Mouse (Mus musculus) midbrain, embryonic 12.5 days (tissue): ENCODE results near the gene Rufy3. TPM values are rescaled to one million over a fixed set of nuclear protein-coding genes. Genes with fewer than 3 reads are reported as not detected.

Experiments used
- ATAC-seq: fragments of 200-750 bp; cut with Nextera tagmentation; 2 replicates; pipeline ENCODE4 v1.8.0; 2017; ENCODE audit warnings: low read depth, moderate TSS enrichment, moderate library complexity; ENCODE audit not compliant: low FRiP score
- H3K27ac ChIP-seq: fragments of 300-500 bp; sonication (generic); replicated peaks from 2 replicates; pipeline ENCODE4 v1.5.1; 2016; ENCODE audit warnings: mild to moderate bottlenecking
- H3K27me3 ChIP-seq: fragments of 300-500 bp; sonication (generic); 2 replicates; pipeline ENCODE4 v1.6.1; 2016; ENCODE audit warnings: mild to moderate bottlenecking
- H3K36me3 ChIP-seq: fragments of 300-500 bp; sonication (generic); 2 replicates; pipeline ENCODE4 v1.6.1; 2016
- H3K4me1 ChIP-seq: fragments of 300-500 bp; sonication (generic); 2 replicates; pipeline ENCODE4 v1.6.1; 2016
- H3K4me2 ChIP-seq: fragments of 300-500 bp; sonication (generic); replicated peaks from 2 replicates; pipeline ENCODE4 v1.6.1; 2016; ENCODE audit warnings: mild to moderate bottlenecking, moderate library complexity
- H3K4me3 ChIP-seq: fragments of 300-500 bp; sonication (generic); 2 replicates; pipeline ENCODE4 v1.5.1; 2016; ENCODE audit warnings: mild to moderate bottlenecking
- H3K9ac ChIP-seq: fragments of 300-500 bp; sonication (generic); replicated peaks from 2 replicates; pipeline ENCODE4 v1.6.1; 2016; ENCODE audit warnings: mild to moderate bottlenecking, moderate library complexity
- H3K9me3 ChIP-seq: fragments of 300-500 bp; sonication (generic); 2 replicates; pipeline ENCODE4 v1.6.1; 2016; ENCODE audit warnings: mild to moderate bottlenecking
- WGBS: fragments of 180-500 bp; shearing (Covaris S2); methylation state at CpG from one replicate; pipeline ENCODE4 v1.1.7; 2016; 5-methylcytosine and 5-hydroxymethylcytosine counted together
- polyA plus RNA-seq: library from polyadenylated mRNA; unstranded; fragments of >200 nt; fragmentation: Nextera tagmentation; extraction: Ambion mirVana; gene quantifications from 2 replicates; pipeline ENCODE4 v1.2.1, GENCODE M21; 2016

Gene Rufy3
- polyA plus RNA-seq, 1 experiment from 2014 or later, result 210 TPM

GRCm38 (mm10) chr5:88692586-88692985, 127.7 kb downstream of the Rufy3 start:
- Histone ChIP-seq H3K4me2 (no peak overlapping the region), H3K27ac (no peak overlapping the region), H3K9ac (no peak overlapping the region), H3K4me3 (no peak overlapping the region), H3K36me3 (no peaks in the 10 kb centered on the region), H3K27me3 (no peaks in the 10 kb centered on the region; the same call in 1 of the 2 replicates), H3K9me3 (no peaks in the 10 kb centered on the region), H3K4me1 (no peaks in the 10 kb centered on the region)
- no peak for ATAC-seq
- 80% methylated on average over 4 of the region's 4 CpGs for WGBS

- H3K4me1 ChIP-seq, result no peaks in the 10 kb centered on the region
- no peak overlapping the region for H3K4me3 ChIP-seq
- H3K27me3 ChIP-seq, result no peaks in the 10 kb centered on the region; the same call in 1 of the 2 replicates
- H3K36me3 ChIP-seq, result no peaks in the 10 kb centered on the region
- no peak for ATAC-seq
- H3K9me3 ChIP-seq, result no peaks in the 10 kb centered on the region
- H3K27ac ChIP-seq, result no peak overlapping the region
- no peak overlapping the region for H3K4me2 ChIP-seq
- H3K9ac ChIP-seq, result no peak overlapping the region
Measured at GRCm38 (mm10) chr5:88693057-88693456, 128.2 kb downstream of the Rufy3 start.

- Histone ChIP-seq H3K27ac (no peak overlapping the region), H3K36me3 (no peaks in the 10 kb centered on the region), H3K9ac (no peak overlapping the region), H3K4me1 (no peaks in the 10 kb centered on the region), H3K4me3 (no peak overlapping the region), H3K4me2 (no peak overlapping the region), H3K27me3 (no peaks in the 10 kb centered on the region; the same call in 1 of the 2 replicates), H3K9me3 (no peaks in the 10 kb centered on the region)
- WGBS, result 73% methylated on average over 5 of the region's 5 CpGs
- no peak for ATAC-seq
Measured at GRCm38 (mm10) chr5:88697291-88697690, 132.5 kb downstream of the Rufy3 start.

GRCm38 (mm10) chr5:88699251-88699913, 134.5 kb downstream of the Rufy3 start:
- ATAC-seq, result no peak
- no peak overlapping the region for H3K4me3 ChIP-seq
- WGBS, result 66% methylated on average over 4 of the region's 4 CpGs

More at GRCm38 (mm10) chr5:88699251-88699913, 134.5 kb downstream of the Rufy3 start:
- H3K9ac ChIP-seq, result no peak overlapping the region
- no peak overlapping the region for H3K27ac ChIP-seq
- no peak overlapping the region for H3K4me2 ChIP-seq
- no peaks in the 10 kb centered on the region for H3K36me3 ChIP-seq
- no peaks in the 10 kb centered on the region for H3K9me3 ChIP-seq
- H3K27me3 ChIP-seq, result no peaks in the 10 kb centered on the region; the same call in 1 of the 2 replicates
- no peaks in the 10 kb centered on the region for H3K4me1 ChIP-seq

Other genes with a start within 250 kb of the Rufy3 start
- not detected in 2 replicates for gene Prol1, start 247.7 kb upstream of the Rufy3 start, polyA plus RNA-seq
- not detected in 2 replicates for gene Amtn, start 188.9 kb upstream of the Rufy3 start, polyA plus RNA-seq
- not detected in 2 replicates for gene Ambn, start 109.0 kb upstream of the Rufy3 start, polyA plus RNA-seq
- gene Enam, start 77.1 kb upstream of the Rufy3 start, polyA plus RNA-seq, result not detected in 2 replicates
- gene Jchain, start 37.1 kb upstream of the Rufy3 start, polyA plus RNA-seq, result 0.17 and 0.33 TPM in 2 replicates
- gene Utp3, start 10.6 kb upstream of the Rufy3 start, polyA plus RNA-seq, result 58.2 and 59.1 TPM in 2 replicates
- 99.9 and 105 TPM in 2 replicates for gene Grsf1, start 111.1 kb downstream of the Rufy3 start, polyA plus RNA-seq
- 15.8 and 17.5 TPM in 2 replicates for gene Mob1b, start 155.8 kb downstream of the Rufy3 start, polyA plus RNA-seq
- gene Dck, start 200.0 kb downstream of the Rufy3 start, polyA plus RNA-seq, result 114 and 117 TPM in 2 replicates